Mouse (Mus musculus) myocyte (in vitro differentiated cells): ENCODE results near the gene 2900011O08Rik.

Experiments used
- E2F4 ChIP-seq: IDR thresholded peaks from one replicate; pipeline ENCODE4 v1.6.1; 2011; ENCODE audit warnings: mild to moderate bottlenecking, control low read depth, moderate library complexity; ENCODE audit not compliant: insufficient read depth
- MAX ChIP-seq: IDR thresholded peaks from one replicate; pipeline ENCODE4 v1.6.1; 2011; ENCODE audit warnings: low read depth, mild to moderate bottlenecking, control low read depth
- MYOD1 ChIP-seq, 3 experiments: IDR thresholded peaks; one replicate each; pipeline ENCODE4 v1.6.1; 2011; ENCODE audit warnings: control low read depth in 2 of 3, low read depth in 2 of 3, mild to moderate bottlenecking in 2 of 3, moderate library complexity in 1 of 3; ENCODE audit not compliant: insufficient read length in 2 of 3, control insufficient read depth in 1 of 3
- MYOG ChIP-seq, 3 experiments: IDR thresholded peaks; one replicate each; pipeline ENCODE4 v1.6.1; 2011; ENCODE audit warnings: control low read depth in 2 of 3, low read depth in 2 of 3, mild to moderate bottlenecking in 2 of 3; ENCODE audit not compliant: insufficient read length in 2 of 3, control insufficient read depth in 1 of 3, insufficient read depth in 1 of 3
- POLR2A ChIP-seq: IDR thresholded peaks from one replicate; pipeline ENCODE4 v1.6.1; 2011; ENCODE audit warnings: low read depth, mild to moderate bottlenecking, control low read depth, moderate library complexity; ENCODE audit not compliant: insufficient read length
- POLR2AphosphoS2 ChIP-seq: IDR thresholded peaks from one replicate; pipeline ENCODE4 v1.6.1; 2011; ENCODE audit warnings: low read depth, control low read depth; ENCODE audit not compliant: insufficient read length
- REST ChIP-seq: IDR thresholded peaks from one replicate; pipeline ENCODE4 v1.6.1; 2011; ENCODE audit warnings: mild to moderate bottlenecking, control low read depth, moderate library complexity; ENCODE audit not compliant: insufficient read depth, insufficient read length
- SRF ChIP-seq: IDR thresholded peaks from one replicate; pipeline ENCODE4 v1.6.1; 2011; ENCODE audit warnings: low read depth; ENCODE audit not compliant: control insufficient read depth, insufficient read length
- TCF12 ChIP-seq: IDR thresholded peaks from one replicate; pipeline ENCODE4 v1.6.1; 2011; ENCODE audit warnings: mild to moderate bottlenecking, control low read depth; ENCODE audit not compliant: poor library complexity, insufficient read depth, severe bottlenecking
- USF1 ChIP-seq: IDR thresholded peaks from one replicate; pipeline ENCODE4 v1.6.1; 2011; ENCODE audit warnings: low read depth, mild to moderate bottlenecking, control low read depth, moderate library complexity

DNA sequence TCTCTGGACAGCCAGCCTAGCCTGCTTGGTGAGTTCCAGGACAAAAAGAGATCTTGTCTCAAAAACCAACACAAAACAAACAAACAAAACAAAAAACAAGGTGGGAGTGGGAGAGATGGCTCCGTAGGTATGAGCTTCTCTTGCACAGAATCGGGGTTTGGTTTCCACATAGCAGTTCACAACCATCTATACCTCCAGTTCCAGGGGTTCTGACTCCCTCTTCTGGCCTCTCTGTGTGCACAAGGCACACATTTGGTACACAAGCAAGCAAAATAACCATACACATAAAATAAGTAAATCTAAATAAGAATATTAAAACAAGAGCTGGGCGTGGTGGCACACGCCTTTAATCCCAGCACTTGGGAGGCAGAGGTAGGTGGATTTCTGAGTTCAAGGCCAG, 44.2 kb downstream of the 2900011O08Rik start:
- TF ChIP-seq POLR2A: no peak
- TF ChIP-seq SRF: no peak
- no peak for TF ChIP-seq MAX
- TF ChIP-seq POLR2AphosphoS2: no peak
- no peak for TF ChIP-seq E2F4
- TF ChIP-seq MYOG (IDR thresholded peaks at IDR 0.05; ENCODE audit: control insufficient read depth in 1 of 3, insufficient read depth in 1 of 3, insufficient read length in 2 of 3, low read depth in 2 of 3): no peak
- TF ChIP-seq TCF12: no peak
- TF ChIP-seq USF1: no peak
- TF ChIP-seq MYOD1 (IDR thresholded peaks at IDR 0.05; ENCODE audit: control insufficient read depth in 1 of 3, insufficient read length in 2 of 3, low read depth in 2 of 3): no peak
- no peak for TF ChIP-seq REST
